Mouse (Mus musculus): Measurements from ENCODE around the gene Gpr84.
"Not testable (repeated sequence)": the region's sequence is repeated elsewhere in the genome, so short reads cannot be mapped to it uniquely, and the experiment has no call there.

DNA sequence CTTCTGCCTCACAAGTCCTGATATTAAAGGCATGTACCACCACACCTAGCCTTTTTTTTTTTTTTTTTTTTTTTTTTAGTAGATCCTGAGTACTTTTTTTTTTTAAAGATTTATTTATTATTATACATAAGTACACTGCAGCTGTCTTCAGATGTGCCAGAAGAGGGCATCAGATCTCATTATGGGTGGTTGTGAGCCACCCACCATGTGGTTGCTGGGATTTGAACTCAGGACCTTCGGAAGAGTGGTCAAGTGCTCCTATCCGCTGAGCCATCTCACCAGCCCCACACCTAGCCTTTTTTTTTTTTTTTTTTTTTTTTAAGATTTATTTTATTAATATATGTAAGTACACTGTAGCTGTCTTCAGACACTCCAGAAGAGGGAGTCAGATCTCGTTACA is 34.5 kb downstream of the Gpr84 start:
- TF ChIP-seq TAL1, GATA1 (IDR thresholded peaks at IDR 0.05; ENCODE audit: low read length): not testable (repeated sequence)

All from erythroblast, embryonic 14.5 days (primary cell).